Mouse (Mus musculus): ENCODE results near the gene Fsip1.

- TF ChIP-seq CTCF (IDR thresholded peaks at IDR 0.05; ENCODE audit: control insufficient read depth, insufficient read depth, insufficient replicate concordance, low read depth, low read length): no peak
- TF ChIP-seq POLR2A (IDR thresholded peaks at IDR 0.05; ENCODE audit: control insufficient read depth, low read depth, low read length): no peak
Measured at GRCm38 (mm10) chr2:118102169-118102568, 154.6 kb downstream of the Fsip1 start.

Measured in testis, adult 2 months (tissue).